Mouse (Mus musculus): ENCODE results near the gene Cyp8b1. TPM values are rescaled to one million over a fixed set of nuclear protein-coding genes. Genes with fewer than 3 reads are reported as not detected.

Cyp8b1 gene
- total RNA-seq, 2 experiments from 2014 or later, result not detected

- intact Hi-C loops (cut with DNase I), result no loop called here
- no peak for DNase-seq (ENCODE audit: low spot score in 2 of 2)
Measured at GRCm38 (mm10) chr9:121896820-121897219, 19.3 kb downstream of the Cyp8b1 start.

DNA sequence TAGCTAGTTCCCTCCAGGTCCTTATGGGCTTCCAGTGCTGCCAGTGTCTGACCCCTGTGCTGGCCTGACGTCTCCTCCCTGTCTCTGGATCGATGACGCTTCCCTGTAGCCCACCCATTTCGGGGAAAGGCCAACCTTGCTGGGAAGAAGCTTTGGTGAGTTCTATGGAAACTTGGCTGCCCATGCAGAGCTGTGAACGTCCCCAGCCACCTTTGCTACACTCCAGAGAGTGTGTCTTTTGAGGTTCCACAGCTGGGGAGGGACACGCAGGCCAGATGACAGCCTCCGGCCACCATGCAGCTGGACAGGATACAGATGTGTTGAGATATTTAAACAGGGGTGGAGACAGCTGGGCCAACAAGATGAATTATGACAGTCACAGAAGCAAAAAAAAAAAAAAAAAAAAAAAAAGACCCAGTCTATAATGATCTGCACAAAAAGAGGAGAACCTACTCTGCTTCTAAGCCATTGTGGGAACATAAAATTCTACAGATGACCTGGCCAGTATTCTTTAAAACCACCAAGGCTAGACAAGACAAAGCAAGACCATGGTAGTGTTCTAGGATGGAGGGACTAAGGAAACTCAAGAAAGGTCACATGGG is 20.6 kb downstream of the Cyp8b1 start:
- intact Hi-C loops (cut with DNase I), result no loop called here
- no peak for DNase-seq (ENCODE audit: low spot score in 2 of 2)

DNA sequence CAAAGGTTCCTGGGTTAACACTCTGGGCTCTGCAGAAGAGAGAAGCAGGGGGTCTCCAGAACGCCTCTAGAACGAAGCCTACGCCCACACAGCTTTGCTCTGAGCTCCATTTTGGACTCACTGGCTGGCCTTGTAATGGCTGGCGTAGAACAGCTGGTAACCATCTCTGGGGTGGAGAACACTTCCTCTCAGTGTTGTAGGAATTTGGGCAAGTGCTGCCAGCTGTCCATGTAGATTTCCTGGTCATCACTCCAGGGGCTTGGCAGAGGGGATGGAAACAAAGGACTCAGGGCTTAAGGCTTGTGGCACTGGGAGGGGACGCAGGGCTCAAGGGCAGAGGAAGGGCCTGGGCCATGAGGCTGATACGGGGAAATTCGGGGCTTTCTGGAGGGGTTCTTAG is 21.7 kb downstream of the Cyp8b1 start:
- intact Hi-C loops (cut with DNase I), result no loop called here
- no peak for DNase-seq (ENCODE audit: low spot score in 2 of 2)

DNA sequence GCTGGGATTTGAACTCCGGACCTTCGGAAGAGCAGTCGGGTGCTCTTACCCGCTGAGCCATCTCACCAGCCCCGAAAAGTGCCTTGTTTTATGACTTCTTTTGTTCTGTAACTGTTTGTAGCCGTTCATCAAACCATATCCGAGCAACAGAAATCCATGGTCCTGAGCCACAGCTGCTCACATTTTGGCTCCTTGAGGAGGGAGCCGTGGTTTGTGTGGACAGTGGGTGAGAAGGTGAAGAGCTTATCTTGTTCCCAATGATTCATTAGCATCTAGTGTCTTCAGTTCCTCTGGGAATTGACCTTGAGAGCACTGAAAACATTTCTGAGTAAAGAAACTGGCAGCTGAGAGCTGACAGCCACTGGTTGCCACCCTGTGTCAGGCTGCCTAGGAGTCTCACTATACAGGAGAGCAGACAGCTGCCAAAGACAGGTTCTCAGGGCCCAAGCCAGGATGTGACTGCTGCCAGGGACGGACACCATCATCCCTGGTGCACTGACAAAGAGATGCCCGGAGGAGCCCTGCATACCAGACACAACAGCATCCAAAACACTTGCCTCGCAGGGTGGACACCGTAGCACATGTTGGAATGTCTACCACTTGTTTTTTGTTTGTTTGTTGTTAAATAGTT is 23.9 kb downstream of the Cyp8b1 start:
- no peak for DNase-seq (ENCODE audit: low spot score in 2 of 2)
- intact Hi-C loops (cut with DNase I), result no loop called here

DNA sequence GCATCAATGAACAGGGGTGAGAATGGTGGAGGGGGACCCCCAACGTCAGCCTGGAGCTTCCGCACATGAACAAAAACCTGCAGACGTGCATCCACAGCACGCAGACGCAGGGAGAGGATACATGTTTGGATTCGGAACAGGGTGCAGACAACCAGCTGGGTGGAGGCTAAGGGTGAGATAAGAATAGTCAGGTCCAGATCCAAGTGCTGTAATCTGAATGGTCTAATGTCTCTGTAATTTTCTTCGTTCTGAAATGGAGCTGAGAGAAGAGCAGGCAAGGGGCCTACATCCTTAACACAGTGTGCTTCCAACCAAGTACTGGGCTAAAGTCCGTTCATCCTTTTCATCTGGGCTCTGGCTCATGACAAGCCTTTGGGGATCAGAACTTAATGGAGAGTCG is 24.8 kb downstream of the Cyp8b1 start:
- DNase-seq (ENCODE audit: low spot score in 2 of 2), result no peak
- intact Hi-C loops (cut with DNase I), result no loop called here

DNA sequence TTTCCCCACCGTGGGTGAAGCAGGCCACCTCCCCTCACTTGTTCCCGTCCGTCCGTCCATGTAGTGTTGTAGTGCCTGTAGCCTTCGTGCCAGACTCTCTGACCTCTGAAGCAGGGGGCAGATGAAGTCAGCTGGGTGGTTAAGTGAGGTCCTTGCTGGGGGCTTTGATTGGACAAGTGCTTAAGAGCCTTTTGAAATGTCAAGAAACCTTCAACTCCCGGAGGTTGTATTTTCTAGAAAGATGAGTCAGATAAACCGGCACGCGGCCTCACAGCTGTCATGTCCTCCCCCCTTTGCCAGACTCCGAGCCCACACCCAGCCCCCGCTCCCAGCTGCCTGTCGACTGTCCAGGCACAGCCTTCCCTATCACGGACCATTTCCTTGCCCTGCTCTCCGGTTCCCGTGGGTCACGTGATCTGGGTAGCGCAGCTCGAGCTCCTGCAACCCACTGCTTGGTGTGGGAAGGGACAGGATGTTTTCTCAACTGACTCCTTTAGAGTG is 25.6 kb downstream of the Cyp8b1 start:
- DNase-seq (ENCODE audit: low spot score in 2 of 2), result peak in 1 of 2 experiments; percentile 62
- intact Hi-C loops (cut with DNase I), result no loop called here

DNA sequence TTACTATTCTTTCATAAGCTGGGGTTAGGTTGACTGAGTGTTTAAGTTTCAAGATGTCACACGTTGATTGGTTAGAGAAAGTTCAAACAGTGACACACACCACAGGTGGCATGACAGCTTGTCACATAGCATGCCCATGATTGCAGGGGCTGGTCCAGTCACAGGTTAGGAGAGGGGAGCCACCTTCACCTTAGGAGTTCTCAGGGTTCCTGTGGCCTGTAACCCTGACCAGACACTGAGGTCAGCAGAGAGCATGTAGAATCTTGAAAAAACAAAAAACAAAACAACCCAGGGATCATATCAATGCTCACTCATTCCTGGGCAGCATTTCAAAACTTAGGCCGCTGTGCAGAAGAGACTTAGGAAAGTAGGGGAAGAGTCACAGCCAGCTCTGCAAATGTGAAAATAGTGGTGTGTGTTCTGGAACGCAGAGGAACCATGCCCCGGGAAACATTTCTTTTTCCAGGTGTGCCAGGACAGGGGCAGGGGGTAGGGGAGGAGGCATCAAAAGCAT is 26.1 kb downstream of the Cyp8b1 start:
- no peak for DNase-seq (ENCODE audit: low spot score in 2 of 2)
- intact Hi-C loops (cut with DNase I), result no loop called here

DNA sequence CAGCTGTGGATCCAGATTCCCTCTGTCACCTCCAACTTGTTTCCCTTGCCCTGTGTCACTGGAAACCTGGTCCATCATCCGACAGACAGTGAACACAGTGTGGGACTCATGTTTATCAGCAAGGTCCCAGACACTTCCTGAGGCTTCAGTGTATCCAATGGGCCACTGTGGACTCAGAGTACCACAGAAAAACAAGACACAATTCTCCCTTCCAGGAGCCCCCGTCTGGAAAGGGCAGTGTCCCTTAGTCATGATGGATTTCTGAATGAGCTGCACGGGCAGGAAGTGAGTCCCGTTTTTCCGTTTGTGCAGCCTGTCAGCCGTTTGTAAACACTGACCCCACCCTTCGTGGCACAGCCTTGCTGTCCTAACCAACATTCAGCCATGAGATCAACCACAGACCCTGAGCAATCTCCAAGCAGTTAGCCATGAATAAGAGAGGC is 34.1 kb downstream of the Cyp8b1 start:
- DNase-seq (ENCODE audit: low spot score in 2 of 2), result no peak
- intact Hi-C loops (cut with DNase I), result no loop called here

DNA sequence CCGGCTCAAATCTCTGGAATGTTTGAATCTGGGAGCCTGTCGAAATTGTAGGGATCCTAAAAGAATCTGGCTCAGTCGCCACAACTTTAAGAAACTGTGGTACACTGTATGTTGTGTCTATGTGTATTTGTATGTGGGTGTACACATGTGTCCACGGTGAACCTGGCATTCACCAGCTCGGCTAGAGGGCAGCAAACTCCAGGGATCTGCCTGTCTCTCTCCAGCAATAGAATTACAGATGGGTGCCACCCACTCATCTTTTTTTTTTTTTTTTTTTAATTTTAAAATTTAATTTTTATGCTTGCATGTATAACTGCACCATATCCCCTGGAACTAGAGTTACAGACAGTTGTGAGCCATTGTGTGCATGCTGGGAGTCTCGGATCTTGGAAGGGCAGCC is 34.8 kb downstream of the Cyp8b1 start:
- DNase-seq (ENCODE audit: low spot score in 2 of 2), result peak in 1 of 2 experiments; percentile 70
- intact Hi-C loops (cut with DNase I), result loop anchor here (2.0 kb wide), 2 partner anchors 48 to 104 kb away; no protein-coding TSS in a partner anchor

GRCm38 (mm10) chr9:121880840-121881239 is 35.3 kb downstream of the Cyp8b1 start:
- intact Hi-C loops (cut with DNase I), result loop anchor here (2.0 kb wide), 2 partner anchors 48 to 104 kb away; no protein-coding TSS in a partner anchor
- DNase-seq (ENCODE audit: low spot score in 2 of 2), result peak; percentile 56 to 74

DNA sequence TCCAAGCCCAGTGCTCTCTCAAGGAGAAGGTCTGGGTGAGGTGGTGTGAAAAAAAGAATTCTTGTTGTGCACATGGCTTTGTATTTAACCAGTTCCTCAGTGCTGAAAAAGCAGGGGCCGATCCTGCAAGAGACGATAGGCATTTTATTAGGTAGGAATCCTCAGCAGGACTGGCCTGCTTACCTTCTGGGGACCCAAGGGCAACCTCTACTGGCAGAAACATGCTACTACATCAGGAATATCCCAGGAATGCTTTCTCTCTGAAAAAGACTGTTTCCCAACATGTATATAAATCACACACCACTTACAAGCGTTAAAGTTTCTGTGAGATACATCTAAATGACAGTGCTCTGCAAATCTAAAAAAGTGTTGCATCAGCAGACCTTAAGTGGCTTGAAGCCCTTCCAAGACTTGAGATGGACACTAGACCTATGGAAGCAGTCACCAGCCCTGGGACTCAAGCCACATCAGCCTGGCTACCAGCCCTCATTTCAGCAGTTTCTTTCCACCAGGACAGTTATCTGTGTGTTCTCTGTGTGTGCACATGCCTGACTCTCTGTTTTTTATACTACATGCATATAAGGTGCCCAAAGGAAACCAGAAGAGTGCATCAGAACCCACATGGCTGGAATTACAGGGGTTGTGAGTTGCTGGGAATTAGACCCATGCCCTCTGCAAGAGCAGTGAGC is 38.9 kb downstream of the Cyp8b1 start:
- DNase-seq (ENCODE audit: low spot score in 2 of 2), result peak; percentile 72 to 85
- intact Hi-C loops (cut with DNase I), result loop anchor here (5.0 kb wide), 1 partner anchor 45 kb away; no protein-coding TSS in a partner anchor

DNA sequence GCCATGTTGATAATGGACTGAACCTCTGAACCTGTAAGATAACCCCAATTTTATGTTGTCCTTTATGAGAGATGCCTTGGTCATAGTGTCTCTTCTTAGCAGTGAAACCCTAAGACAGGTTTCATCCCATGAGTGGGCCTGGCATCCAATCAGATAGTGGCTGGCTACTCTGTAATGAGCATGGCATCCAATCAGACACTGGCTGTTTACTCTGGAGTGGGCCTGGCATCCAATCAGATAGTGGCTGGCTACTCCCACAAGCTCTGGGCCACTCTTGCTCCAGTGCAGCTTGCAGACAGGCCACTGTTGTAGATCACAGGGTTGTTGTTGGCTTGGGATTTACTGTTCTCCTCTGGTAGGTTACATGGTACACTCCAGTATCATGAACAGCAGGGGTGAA is 42.5 kb downstream of the Cyp8b1 start:
- no peak for DNase-seq (ENCODE audit: low spot score in 2 of 2)
- intact Hi-C loops (cut with DNase I), result no loop called here

DNA sequence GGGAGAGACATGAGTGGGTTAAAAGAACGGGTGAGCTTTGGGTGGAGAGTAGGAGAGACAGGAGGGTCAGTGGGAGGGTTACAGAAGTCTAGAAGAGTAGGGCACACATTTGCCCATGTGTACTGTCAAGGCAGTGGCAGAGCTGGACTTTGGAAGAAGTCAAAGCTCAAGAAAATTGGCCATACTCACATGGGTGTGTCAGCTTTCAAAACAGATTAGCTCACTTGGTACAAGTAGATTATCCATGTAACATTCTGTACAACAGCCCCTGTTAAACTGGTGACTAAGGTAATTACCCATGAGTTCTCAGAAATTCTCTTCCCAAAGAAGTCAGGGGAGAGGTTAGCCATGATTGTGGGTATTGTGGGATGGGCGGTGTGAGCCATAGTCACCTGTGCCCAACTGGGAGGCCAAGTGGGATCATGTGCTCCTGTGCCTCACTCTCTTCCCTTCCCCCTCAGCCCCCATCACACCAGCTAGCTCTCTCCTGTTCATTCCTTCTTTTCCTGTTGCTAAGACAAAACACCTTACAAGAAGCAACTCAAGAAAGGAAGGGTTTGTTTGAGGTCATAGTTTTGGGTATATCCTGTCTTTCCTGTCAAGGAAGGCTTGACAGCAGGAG is 43.9 kb downstream of the Cyp8b1 start:
- DNase-seq (ENCODE audit: low spot score in 2 of 2), result no peak
- intact Hi-C loops (cut with DNase I), result no loop called here

- no peak for DNase-seq (ENCODE audit: low spot score in 2 of 2)
- intact Hi-C loops (cut with DNase I), result no loop called here
Measured at GRCm38 (mm10) chr9:121869973-121870515, 46.1 kb downstream of the Cyp8b1 start.

DNA sequence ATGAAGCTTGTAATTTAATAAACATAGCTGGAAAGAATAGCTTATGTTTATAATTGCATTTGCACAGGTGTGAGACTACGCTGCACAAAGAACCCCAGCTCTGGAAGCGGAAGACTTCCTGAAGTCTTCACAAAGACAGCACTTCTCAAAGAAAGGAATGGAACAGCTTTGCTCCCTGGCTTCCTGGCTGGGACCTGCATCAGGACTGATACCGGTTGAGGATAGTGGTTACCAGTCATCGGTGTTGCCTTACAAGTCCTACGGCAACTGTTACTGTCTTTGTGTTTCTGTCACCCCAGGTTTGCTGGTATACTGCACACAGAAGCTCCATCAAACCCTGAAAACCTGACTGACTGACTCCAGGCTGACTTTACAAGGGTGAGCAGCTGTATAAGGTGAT is 46.7 kb downstream of the Cyp8b1 start:
- no peak for DNase-seq (ENCODE audit: low spot score in 2 of 2)
- intact Hi-C loops (cut with DNase I), result no loop called here

DNA sequence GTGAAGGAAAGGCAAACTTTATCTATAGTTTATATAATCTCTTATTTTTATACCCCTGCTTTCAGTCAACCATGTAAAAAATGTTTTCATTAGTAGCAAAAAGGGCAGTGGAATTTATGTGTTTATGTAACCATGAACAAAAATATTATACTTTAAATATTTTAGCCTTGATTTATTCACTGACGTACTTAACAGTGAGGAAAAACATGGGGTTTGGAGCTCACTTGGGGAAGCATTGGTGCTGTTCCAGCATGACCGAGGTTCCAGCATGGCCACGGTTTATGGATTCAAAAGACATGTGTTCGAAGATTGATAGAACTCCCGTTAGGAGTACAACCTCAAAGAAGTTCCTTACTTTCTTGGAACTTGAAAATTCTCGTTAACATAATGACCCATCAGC is 47.9 kb downstream of the Cyp8b1 start:
- DNase-seq (ENCODE audit: low spot score in 2 of 2), result no peak
- intact Hi-C loops (cut with DNase I), result no loop called here

DNA sequence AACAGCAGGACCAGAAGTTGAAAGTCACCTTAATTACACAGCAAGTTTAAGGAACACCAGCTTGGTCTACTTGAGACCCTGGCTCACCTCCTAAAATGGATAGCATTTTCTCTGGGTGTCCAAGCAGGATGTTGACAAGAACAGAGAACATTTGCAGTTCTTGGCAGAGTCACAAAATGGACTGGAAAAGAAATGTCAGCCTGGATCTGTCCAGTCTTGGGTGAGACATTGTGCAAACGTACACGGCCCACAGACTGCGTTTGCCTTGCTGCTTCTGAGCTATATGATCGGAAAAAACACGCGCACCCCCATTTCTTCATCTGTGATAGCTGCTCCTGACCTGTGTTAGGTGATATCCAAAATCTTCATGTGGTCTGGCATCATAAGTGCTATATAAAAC is 48.5 kb downstream of the Cyp8b1 start:
- DNase-seq (ENCODE audit: low spot score in 2 of 2), result no peak
- intact Hi-C loops (cut with DNase I), result no loop called here

DNA sequence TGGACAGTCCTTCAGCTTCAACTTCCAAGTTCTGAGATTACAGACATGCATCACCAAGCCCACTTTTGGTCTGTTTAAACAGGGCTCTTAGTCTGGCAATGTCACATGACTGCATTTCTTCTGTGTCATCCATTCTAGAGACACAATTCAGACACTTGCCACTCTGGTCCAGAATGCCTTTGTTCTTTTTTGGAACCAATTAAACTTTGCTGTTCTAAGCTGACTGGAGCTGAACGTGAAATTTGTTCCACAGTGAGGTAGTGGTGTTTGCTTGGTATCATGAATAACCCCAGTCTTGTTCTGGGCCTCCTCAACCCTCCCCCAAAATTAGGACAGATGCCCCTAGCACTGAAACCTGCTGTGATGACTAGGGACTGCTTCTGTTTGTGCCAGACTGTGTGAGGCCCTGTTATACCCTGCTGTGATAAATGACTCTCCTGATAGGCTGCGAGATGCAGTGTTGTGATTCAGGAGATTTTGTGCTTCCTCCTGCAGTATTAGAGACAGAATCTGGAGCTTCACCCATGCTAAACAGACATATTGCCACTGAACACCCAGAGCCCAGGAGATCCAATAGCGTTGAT is 50.6 kb downstream of the Cyp8b1 start:
- no peak for DNase-seq (ENCODE audit: low spot score in 2 of 2)
- intact Hi-C loops (cut with DNase I), result no loop called here

DNA sequence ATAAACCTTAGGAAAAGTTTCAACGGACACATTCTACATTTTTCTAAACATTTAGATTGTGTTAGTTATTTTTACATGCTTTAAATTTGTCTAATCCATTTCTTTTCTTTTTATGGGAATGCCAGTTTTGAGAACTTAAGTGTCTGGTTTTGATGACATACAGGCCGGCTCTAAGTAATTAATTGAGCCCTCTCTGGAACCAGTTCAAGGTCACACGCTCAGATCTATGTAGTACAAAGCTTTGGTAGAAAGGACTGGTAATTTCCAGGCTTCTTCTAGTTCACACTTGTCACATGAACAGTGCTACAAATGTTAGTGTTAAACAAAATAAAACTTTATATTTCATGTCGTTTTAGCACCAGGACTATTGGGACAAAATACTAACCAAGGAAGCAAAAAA is 51.3 kb downstream of the Cyp8b1 start:
- intact Hi-C loops (cut with DNase I), result no loop called here
- DNase-seq (ENCODE audit: low spot score in 2 of 2), result no peak

Data from left cerebral cortex, postnatal 25 days (tissue).